Mouse (Mus musculus) cortical plate, adult 2 months (tissue): ENCODE results near the gene Gadd45g.
A peak's percentile ranks its signal among the peaks of the same experiment; 100 is the strongest.

Experiments
- CTCF ChIP-seq: fragments of 200-500 bp; IDR thresholded peaks from 2 replicates; pipeline ENCODE4 v1.5.1; 2011; ENCODE audit warnings: mild to moderate bottlenecking, control low read depth, low read length; ENCODE audit not compliant: insufficient read depth; ENCODE audit errors: extremely low read depth
- POLR2A ChIP-seq: fragments of 200-500 bp; IDR thresholded peaks from 2 replicates; pipeline ENCODE4 v1.6.1; 2011; ENCODE audit warnings: mild to moderate bottlenecking, low read length, control low read depth; ENCODE audit not compliant: insufficient read depth; ENCODE audit errors: extremely low read depth

DNA sequence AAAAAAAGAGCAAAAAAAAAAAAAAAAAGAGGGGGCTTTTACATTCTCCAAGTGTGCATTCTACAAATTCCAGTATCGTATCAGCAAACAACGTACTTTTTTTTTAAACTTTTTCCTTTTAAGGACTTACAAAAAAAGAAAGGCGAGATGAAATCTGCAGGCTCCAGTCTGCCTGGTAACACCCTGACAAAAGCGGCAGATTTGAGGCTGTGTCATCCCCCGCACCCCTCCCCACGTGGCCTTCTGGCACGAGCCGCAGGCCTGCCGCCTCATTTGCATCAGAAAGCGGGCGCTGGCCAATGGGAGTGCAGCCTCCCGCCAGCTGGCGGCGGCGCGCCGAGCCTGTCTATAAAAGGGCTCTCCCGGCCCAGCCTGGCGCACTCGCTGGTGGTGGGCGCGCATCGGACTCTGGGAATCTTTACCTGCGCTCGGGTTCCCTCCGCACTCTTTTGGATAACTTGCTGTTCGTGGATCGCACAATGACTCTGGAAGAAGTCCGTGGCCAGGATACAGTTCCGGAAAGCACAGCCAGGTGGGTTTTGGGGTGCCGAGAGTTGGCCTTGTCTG lies at the start of gene Gadd45g:
- TF ChIP-seq CTCF, result no peak
- peak; percentile 99 for TF ChIP-seq POLR2A
